50 mouse cellular contexts compared by ENCODE assay signal in genomic region chr2:169615998-169616397, GRCm38 (mm10). TPM values are rescaled to one million over a fixed set of nuclear protein-coding genes. Genes with fewer than 3 reads are reported as not detected.
"Had no signal": no experiment of that assay in that cellular context is flagged by ENCODE, and none has a peak within 500 bp of the region (broad histone marks: within the 10 kb centered on the region; RNA-seq: fewer than 3 reads in every experiment).

No protein-coding gene starts in this region.

- H3K4me3 ChIP-seq: heart, embryonic 10.5 days; heart, embryonic 12.5 days; heart, embryonic 13.5 days; heart, embryonic 15.5 days; hindbrain, embryonic 10.5 days; hindbrain, embryonic 12.5 days; hindbrain, embryonic 15.5 days; intestine, embryonic 15.5 days; kidney, embryonic 15.5 days; layer of hippocampus, adult 2 months had no signal

- H3K9ac ChIP-seq: heart, embryonic 12.5 days; heart, embryonic 13.5 days; heart, embryonic 15.5 days; hindbrain, embryonic 12.5 days; hindbrain, embryonic 14.5 days; hindbrain, embryonic 15.5 days; intestine, embryonic 15.5 days; kidney, embryonic 15.5 days had no signal

- H3K36me3 ChIP-seq: heart, embryonic 10.5 days; heart, embryonic 12.5 days; heart, embryonic 13.5 days; heart, embryonic 15.5 days; hindbrain, embryonic 10.5 days; hindbrain, embryonic 12.5 days; hindbrain, embryonic 15.5 days; intestine, embryonic 15.5 days; kidney, embryonic 15.5 days had no signal

- H3K9me3 ChIP-seq: heart, embryonic 10.5 days; heart, embryonic 12.5 days; heart, embryonic 13.5 days; heart, embryonic 15.5 days; hindbrain, embryonic 10.5 days; hindbrain, embryonic 12.5 days; hindbrain, embryonic 15.5 days; intestine, embryonic 15.5 days; kidney, embryonic 15.5 days had no signal

- H3K4me2 ChIP-seq: heart, embryonic 11.5 days; heart, embryonic 12.5 days; heart, embryonic 13.5 days; heart, embryonic 15.5 days; hindbrain, embryonic 12.5 days; hindbrain, embryonic 14.5 days; hindbrain, embryonic 15.5 days; intestine, embryonic 15.5 days; kidney, embryonic 15.5 days had no signal

- DNase-seq: heart, postnatal 10 days; heart, postnatal 14 days; heart, postnatal 36 days; heart, postnatal 4 days; kidney, adult 11 months; kidney, adult 18-20 months; kidney, adult 2 months; kidney, adult 8-10 months; kidney, adult 9 months; kidney, postnatal 10 days; kidney, postnatal 14 days; kidney, postnatal 25 days; kidney, postnatal 36 days; kidney, postnatal 4 days; layer of hippocampus, adult 9-11 months; layer of hippocampus, postnatal 36 days had no signal

- H3K27ac ChIP-seq: heart, embryonic 10.5 days; heart, embryonic 13.5 days; heart, embryonic 15.5 days; hindbrain, embryonic 10.5 days; hindbrain, embryonic 12.5 days; hindbrain, embryonic 14.5 days; hindbrain, embryonic 15.5 days; hindbrain, postnatal 0 days; intestine, embryonic 15.5 days; kidney, embryonic 15.5 days; kidney, postnatal 0 days; layer of hippocampus, adult 2 months had no signal

- H3K27me3 ChIP-seq: heart, embryonic 12.5 days; heart, embryonic 13.5 days; heart, embryonic 15.5 days; hindbrain, embryonic 12.5 days; hindbrain, embryonic 15.5 days; intestine, embryonic 15.5 days; kidney, embryonic 15.5 days had no signal

- ATAC-seq: hindbrain, embryonic 16.5 days; hindbrain, postnatal 0 days; inflammation-experienced regulatory T-cells, adult 6 months; intestine, embryonic 15.5 days; intestine, embryonic 16.5 days; intestine, postnatal 0 days had no signal

RNA-seq across cellular contexts. Expression of gene Tshz2, which starts 16.8 kb away (rescaled TPM):
- total RNA-seq: hematopoietic stem cell, adult 5-6 weeks had no signal

RNA-seq across cellular contexts. Expression of gene Gm11011, which starts 28.5 kb away (rescaled TPM):
- total RNA-seq: heart, postnatal 10 days; heart, postnatal 14 days; heart, postnatal 25 days; heart, postnatal 36 days; heart, postnatal 4 days; hematopoietic stem cell, adult 5-6 weeks; hindbrain, postnatal 0 days; layer of hippocampus, adult 18-20 months; layer of hippocampus, adult 2 months; layer of hippocampus, adult 8-10 months; layer of hippocampus, postnatal 10 days; layer of hippocampus, postnatal 14 days; layer of hippocampus, postnatal 25 days; layer of hippocampus, postnatal 36 days; left cerebral cortex, adult 18-20 months had no signal
- polyA plus RNA-seq: heart, embryonic 10.5 days; heart, embryonic 11.5 days; heart, embryonic 12.5 days; heart, embryonic 13.5 days; heart, embryonic 14.5 days; heart, embryonic 15.5 days; heart, embryonic 16.5 days; heart, postnatal 0 days; hindbrain, embryonic 10.5 days; hindbrain, embryonic 11.5 days; hindbrain, embryonic 12.5 days; hindbrain, embryonic 14.5 days; hindbrain, embryonic 15.5 days; hindbrain, embryonic 16.5 days; hindbrain, postnatal 0 days; inflammation-experienced regulatory T-cells, adult 6 months; intestine, embryonic 14.5 days; intestine, embryonic 15.5 days; intestine, embryonic 16.5 days; intestine, postnatal 0 days; kidney, adult 2 months; kidney, embryonic 14.5 days; kidney, embryonic 15.5 days; kidney, embryonic 16.5 days; kidney, postnatal 0 days; large intestine, adult 2 months had no signal
